Mouse (Mus musculus) c-Kit-positive CD71-negative TER-119-negative erythroid progenitor cells, embryonic 14.5 days (primary cell): ENCODE results near the gene Dscam.

Experiments
- DNase-seq: peaks from one replicate; pipeline ENCODE4 v3.0.0-alpha.2; 2013; ENCODE audit warnings: low read depth

Dscam gene

GRCm38 (mm10) chr16:96877271-96877670 lies 293.3 kb downstream of the Dscam start:
- DNase-seq = no peak

GRCm38 (mm10) chr16:96872799-96873198 lies 297.8 kb downstream of the Dscam start:
- no peak for DNase-seq

GRCm38 (mm10) chr16:96857571-96857970 lies 313.0 kb downstream of the Dscam start:
- no peak for DNase-seq

GRCm38 (mm10) chr16:96855060-96855459 lies 315.5 kb downstream of the Dscam start:
- DNase-seq = no peak

DNA sequence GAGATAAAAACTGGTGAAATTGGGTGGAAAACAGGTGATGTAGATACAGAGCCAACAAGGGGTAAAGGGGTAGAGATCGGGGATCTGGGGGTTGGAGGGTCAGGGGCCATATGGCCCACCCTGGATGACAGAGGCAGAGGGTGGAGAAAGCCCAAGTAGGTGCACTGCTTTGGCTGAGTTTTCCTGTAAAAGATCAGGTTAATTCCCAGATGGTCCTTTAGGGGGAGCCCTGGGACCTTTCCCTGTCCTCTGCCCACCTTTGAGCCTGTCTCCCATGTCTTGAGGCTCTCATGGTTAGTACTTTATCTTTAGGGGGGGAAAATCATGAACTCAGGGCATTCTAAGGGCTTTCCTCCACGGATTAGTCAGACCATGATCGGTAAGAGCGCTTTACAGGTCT lies 318.2 kb downstream of the Dscam start:
- peak; percentile 19 for DNase-seq

DNA sequence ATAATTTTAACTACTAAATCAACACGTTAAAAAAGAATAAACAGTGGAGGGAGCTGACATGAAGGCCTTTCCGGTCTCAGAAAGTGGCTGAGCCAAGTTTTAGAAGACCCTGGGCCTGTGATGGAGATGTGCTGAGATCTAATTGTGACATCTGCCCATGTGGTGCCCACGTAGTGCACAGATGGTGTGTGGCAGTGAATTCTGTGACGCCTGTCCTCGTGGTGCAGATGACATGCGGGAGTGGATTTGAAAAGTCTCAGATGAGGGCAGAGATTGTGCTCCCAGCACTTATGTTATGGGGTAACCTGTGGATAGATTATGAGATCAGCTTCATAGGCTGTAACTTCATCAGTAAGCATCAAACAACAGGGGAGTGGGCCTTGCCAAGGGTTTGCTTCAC lies 321.6 kb downstream of the Dscam start:
- DNase-seq = no peak

- no peak for DNase-seq
Observed at GRCm38 (mm10) chr16:96846585-96846984, 324.0 kb downstream of the Dscam start.

DNA sequence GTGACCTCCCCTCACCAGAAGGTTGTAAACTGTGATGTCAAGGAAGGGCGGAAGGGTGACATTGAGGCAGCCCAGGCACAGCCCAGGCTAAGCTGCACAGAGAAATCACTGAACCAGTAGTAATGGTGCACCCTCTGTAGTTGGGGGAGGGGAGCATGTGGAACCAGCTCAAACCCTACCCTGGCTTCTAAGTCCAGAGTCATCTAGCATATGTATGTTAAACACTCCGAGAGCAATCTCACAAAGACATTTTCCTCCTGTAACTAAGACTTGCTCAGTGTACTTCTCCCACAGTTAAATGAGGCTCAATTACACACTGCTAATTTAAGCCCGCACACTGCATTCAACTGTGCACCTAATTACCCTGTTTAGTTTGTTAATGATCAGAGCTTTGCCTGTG lies 324.4 kb downstream of the Dscam start:
- no peak for DNase-seq

GRCm38 (mm10) chr16:96845475-96846098 lies 325.0 kb downstream of the Dscam start:
- DNase-seq = no peak

DNA sequence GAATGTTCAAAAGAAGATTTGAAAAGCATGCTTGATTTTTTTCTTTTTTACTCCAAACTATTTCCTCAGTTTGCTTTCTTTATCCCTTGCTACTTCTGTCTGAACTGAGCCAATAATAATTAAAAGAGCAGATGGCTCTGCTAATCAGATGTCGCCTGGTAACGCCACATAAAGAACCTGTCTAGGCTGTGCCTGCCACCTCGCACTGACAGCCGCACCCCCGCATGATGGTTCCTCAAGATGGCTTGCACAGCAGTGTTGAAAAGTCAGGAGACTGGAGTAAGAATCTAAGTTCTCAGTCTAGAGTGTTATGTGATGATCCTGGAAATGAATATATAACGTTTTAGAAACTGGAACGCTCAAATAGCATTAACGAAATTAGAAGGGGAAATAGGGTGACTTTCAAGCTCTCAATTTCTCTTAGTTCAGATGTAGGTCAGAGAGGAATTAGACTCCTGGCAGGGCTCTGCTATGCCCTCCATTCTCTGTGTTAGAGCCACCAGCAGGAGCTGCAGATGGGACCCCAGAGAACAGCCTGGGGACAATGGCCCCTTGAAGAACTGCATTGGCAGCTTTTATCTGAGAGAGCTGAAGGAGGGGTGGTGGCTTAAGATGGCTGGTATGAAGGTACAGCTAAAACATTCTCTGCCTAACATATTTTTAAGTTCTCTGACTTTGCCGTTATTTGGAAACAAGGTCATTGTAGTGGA lies 326.7 kb downstream of the Dscam start:
- no peak for DNase-seq

- no peak for DNase-seq
Observed at GRCm38 (mm10) chr16:96842829-96843360, 327.7 kb downstream of the Dscam start.

GRCm38 (mm10) chr16:96819649-96820048 lies 350.9 kb downstream of the Dscam start:
- DNase-seq = peak; percentile 70

DNA sequence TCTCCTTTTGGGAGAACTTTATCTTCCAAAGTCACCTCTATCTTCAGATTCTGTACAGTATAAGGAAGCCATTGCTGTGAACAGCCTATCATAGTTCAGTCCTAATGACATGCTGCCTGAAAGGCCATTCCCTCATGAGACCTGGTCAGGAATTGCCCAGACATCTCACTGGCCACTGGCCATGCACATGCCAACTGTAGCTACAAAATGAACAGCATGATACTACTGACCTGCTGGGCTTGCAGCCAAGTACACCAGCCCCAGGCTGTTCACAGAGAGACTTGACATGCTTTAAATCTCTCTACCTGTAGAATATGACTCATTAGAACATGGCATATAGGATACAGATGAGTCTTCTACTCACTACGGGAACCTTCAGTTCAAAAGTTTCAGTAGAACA lies 364.3 kb downstream of the Dscam start:
- no peak for DNase-seq

- DNase-seq = no peak
Observed at GRCm38 (mm10) chr16:96802636-96803035, 367.9 kb downstream of the Dscam start.

DNA sequence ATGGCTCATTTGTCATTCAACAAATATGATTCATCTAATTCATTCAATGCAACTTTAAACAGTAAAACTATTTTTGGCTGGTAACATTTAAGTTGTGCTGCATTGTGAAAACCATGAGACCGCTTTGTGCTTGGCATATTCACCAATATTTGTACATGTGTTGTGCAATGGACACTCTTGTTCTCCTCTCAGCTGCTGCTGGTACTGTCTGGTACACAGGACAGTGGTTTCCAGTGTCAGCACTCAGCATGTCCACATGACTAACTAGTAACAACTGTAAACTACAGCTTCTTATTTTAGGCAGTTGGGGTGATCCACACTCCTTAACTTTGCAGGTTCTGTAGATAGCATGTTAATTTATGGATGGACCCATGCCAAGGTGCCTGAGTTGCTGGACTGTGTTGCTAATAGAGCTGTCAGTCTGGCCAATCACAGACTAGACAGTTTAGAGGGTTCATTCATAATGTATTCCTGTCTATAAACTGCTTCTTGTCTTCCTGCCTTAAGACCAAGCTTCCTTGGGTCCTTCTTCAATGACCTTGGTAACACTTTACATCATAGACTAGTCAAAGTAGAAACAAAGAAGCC lies 368.8 kb downstream of the Dscam start:
- DNase-seq = no peak

GRCm38 (mm10) chr16:96795431-96795830 lies 375.1 kb downstream of the Dscam start:
- peak; percentile 9 for DNase-seq

GRCm38 (mm10) chr16:96791307-96791706 lies 379.2 kb downstream of the Dscam start:
- DNase-seq = no peak

- no peak for DNase-seq
Observed at GRCm38 (mm10) chr16:96788286-96788685, 382.3 kb downstream of the Dscam start.

DNA sequence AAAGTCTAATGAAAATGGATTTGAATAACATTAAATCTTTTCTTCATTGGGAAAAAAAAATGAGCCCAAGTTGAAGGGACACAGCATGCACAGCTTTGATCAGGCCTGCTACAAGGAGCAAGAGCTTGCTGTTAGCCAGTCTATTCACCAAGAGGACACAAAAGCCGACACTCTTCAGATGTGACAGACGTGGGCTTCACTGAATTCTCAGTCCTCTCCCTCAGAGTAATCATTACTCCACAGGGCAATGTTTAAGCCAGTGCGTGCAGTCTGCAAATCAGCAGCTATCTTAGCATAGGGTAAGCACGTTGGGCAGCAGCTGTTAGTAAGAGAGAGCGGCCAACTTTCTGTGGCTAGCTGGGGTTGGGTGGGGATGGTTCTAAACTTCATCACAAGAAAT lies 391.5 kb downstream of the Dscam start:
- DNase-seq = no peak

GRCm38 (mm10) chr16:96774245-96774644 lies 396.3 kb downstream of the Dscam start:
- DNase-seq = no peak

GRCm38 (mm10) chr16:96767985-96768384 lies 402.6 kb downstream of the Dscam start:
- no peak for DNase-seq

DNA sequence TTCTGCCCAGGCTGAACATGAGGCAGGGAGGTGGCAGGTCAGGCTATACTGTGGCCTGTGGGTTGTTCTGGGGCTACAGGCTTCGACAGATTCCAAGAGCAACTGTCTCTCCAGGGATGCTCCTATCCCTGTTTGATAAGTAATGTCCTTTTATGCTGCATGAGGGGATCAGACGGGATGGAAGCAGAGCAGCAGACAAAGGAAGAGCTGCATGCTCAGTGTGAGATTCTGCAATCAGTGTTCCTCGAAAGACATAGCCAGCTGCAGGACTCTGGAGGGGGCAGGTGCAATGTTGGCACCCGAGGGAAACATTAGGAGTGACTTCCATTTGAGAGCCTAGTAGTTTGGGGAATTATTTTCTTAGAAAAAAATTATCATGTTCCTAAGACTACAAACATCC lies 403.0 kb downstream of the Dscam start:
- no peak for DNase-seq

DNA sequence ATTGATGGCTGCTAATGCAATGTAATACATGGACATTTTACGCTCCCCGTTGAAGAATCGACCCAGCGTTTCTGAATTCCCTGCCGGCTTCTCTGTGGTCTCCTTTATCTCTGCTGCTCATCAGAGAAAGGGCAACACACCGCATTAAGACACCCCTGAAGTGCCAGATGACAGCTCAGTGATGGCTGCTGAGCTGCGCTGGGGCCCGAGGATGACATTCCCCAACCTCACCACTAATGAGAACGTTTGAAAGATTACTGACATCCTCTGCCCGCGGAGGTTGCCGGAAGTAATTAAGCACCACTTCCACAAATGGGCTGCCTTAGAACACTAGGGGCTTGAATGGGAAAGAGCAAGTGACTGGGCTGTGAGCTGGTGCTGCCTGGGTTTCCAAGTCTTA lies 409.3 kb downstream of the Dscam start:
- DNase-seq = no peak
